Mouse (Mus musculus): ENCODE data around the gene Ddx59.

Gene Ddx59

DNA sequence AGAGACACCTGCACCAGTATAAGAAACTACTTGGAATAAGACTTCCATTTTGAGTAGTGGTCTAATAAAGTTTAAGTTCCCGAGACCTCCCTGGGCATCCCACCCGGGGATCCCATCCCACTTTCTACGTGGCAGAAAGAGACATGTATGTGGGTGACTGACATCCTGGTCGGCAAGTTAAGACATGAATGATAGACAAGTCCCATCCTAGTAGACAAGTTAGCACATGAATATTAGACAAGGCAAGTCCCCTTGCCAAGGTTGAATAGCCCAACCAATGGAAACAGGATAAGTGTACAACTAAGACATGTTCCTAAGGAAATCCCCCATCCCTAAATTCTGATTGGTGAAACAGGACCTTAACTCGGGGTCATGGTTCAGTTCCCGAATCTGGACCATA lies 34.5 kb downstream of the Ddx59 start:
- DNase-seq (ENCODE audit: low spot score): no peak

DNA sequence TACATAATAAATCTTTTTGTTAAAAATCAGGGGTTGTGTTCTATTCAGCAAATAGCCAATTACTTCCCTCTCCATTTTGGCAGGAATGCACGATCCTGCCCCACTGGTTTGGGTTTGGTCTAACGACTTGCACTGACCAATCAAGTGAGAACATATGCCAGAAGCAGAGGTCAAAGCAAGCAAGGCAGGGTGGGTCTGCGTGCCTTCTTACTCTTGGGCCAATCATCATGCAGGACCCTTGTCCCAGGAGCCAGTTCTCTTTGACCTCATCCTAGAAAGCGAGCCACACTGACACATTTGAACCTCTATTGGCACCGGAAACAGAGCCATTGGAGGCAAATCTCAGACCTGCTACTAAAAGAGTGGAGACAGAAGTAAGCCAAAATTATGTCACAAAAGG lies 35.1 kb downstream of the Ddx59 start:
- DNase-seq (ENCODE audit: low spot score): no peak

DNA sequence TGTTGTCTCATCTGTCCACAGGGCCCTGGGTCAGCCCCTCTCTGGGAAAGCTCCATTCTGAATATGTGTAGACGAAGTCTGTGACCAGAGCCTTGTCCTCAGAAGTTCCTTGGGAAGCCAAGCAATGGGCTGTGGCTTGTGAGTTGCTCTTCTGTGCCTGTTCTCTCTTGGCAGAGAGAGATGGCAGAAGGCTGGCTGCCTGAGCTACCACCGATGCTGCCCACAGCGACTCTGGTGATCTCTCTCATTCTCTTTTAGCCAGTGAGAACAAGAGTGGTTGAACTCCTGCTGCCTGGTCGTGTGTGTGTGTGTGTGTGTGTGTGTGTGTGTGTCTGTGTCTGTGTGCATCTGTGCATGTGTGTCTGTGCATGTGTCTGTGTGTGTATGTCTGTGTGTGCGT lies 37.4 kb downstream of the Ddx59 start:
- DNase-seq (ENCODE audit: low spot score): no peak

DNA sequence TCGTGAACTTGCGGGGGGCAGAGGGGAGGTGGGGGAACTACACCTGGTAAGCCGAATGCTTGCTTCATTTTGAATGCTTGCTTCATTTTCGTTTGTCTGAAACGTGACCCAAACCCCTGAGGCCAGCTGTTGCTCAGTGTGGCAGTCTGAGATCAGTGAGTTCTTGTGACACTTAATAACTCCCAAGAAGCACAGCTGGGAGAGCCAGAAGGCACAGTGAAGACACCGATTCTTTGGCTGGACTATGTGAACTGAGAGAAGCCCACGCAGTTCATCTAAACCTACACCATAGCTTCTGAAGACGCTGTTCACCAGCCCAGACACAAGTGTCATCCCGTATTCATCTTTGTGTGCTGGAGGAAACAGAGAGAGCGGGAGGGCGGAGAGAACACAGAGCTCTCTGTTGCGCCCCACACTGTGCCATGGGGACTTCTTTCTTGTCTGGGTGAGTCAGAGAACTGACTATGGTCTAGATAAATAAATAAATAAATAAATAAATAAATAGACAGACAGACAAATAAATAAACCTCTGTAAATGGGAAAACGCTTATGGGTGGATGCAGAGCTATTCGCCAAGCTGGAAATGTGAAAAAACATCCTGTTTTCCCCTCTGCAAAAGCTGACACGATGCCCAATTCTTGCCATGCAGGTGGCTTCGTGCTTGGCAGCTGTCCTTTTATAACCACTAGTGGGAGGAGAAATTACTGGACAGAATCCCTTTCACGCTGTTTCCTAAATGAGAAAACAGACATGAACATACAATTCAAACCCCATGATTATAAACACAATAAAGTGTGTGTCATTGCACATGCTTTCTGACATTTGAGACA lies 40.9 kb downstream of the Ddx59 start:
- no peak for DNase-seq (ENCODE audit: low spot score)

DNA sequence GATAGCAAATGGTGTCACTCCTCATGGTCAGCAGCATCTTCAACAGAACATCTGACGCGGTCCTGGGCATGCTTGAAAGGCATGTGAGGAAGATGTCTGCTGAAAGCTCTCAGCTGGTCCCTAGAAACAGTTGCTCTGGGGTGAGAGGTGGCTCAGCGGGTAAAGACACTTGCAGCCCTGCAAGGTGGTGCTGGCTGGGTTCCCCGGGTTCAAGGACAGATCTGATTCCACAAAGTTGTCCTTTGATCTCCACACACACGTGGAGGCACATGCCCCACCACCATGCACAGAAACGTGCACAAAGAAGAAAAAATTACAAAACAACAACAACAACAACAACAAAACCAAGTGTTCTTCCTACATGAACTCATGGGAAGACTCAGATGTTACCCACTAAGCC lies 41.7 kb downstream of the Ddx59 start:
- DNase-seq (ENCODE audit: low spot score): no peak

DNA sequence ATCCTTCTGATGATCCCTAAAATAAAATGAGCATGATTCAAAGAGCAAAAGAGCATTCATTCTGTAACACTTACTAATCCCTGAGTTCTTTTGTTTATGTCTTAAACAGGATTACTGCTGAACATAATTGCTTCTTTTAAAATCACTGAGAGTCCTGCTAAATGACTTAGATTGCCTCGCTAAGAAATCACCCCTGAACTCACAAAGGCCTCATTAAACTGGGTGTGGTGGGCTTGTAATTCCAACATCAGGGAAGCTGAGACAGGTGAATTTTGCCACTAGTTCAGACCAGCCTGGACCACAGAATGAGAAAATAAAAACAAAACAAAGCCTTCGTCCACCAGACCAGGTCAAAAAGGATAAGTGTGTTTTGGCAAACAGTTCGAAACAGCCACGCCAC lies 42.3 kb downstream of the Ddx59 start:
- DNase-seq (ENCODE audit: low spot score): no peak

DNA sequence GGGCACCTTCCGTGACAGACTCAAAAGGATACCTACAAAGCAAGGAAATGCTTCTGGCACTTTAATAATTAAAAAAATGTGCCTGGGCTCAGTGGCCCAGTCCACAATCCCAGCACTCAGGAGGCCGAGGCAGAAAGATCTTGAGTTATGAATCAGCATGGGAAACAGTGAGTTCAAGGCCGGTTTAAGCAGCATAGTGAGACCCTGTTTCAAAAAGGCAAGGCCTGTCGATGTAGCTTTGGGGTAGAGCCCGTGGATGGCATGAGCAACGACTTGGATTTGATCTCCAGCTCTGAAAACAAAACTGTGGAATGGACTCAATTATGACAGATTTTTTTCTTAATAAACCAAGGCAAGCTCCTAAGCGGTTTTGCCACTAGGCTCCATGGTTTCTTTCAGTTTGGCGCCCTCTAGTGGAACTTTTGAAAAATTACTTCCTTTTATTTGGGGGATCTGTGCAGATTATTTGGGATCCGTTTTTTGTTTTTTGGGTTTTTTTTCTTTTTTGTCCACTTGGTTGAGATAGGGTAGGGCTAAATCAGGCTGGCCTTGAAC lies 43.7 kb downstream of the Ddx59 start:
- DNase-seq (ENCODE audit: low spot score): no peak

DNA sequence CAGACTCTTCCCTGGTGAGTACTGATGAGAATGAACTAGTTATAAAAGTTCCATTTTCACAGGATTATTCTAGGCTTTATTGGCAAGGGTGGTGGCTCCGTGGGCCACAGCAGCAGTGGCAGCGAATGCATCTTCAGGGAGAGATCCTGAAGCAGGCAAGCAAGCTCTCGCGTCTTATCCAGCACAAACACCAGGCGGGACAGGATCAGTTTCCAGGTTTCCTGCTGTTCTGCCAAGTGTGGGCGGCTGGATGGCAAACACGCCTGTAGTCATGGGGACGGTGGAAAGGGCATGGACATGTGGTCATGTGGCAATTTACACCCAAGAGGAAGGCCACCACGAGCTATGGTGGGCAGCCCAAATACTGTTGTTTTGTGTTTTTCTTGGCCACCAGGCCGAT lies 47.4 kb downstream of the Ddx59 start:
- no peak for DNase-seq (ENCODE audit: low spot score)

DNA sequence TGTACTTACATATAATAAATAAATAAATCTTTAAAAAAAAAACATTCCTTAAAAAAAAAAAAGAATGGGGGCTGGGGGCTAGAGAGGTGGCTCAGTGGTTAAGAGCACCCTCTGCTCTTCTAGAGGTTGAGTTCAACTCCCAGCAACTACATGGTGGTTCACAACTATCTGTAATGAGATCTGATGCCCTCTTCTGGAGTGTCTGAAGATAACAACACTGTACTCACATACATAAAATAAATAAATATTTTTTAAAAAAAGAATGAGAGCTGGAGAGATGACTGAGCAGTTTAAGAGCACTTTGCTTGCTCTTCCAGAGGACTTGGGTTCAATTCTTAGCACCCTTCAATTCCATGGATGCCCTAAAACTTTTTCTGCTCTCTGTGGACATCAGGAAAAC lies 50.1 kb downstream of the Ddx59 start:
- DNase-seq (ENCODE audit: low spot score): no peak

DNA sequence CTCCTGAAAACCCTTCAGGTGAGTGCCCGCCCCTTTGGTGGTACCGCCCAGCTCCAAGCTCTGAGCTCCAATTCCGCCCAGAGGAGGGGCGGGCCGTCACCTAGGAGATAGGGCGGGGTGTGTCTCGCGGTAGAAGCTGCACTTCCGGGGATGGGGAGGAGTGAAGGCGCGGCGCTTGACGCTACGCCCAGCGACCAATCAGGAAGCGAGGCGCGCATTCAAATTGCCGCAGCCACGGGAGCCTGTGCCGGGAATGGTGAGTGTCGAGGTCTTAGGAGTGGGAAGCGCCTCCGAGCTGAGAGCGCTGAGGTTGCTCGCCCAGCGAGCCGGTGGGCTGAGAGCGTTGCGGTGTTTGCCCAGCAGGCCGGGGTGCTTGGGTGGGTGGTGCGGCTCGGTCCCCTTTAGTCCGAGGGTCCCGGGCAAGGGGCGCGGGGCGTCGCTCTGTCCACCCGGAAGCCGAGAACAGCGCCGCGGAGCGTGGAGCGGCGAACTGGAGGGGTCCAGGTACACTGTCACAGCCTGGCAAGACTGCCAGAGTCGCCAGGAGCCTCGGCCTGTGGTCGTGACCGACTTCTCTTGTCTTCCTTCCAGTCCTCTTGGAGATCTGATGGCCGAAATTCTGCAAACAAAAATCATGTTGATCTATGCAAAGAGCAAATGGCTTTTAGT lies 51.2 kb downstream of the Ddx59 start, which contains the start of gene Kif14:
Kif14 (plus strand) TSS at position 201 of the 669 bp plus-strand sequence.
- peak; percentile 93 for DNase-seq (ENCODE audit: low spot score)

DNA sequence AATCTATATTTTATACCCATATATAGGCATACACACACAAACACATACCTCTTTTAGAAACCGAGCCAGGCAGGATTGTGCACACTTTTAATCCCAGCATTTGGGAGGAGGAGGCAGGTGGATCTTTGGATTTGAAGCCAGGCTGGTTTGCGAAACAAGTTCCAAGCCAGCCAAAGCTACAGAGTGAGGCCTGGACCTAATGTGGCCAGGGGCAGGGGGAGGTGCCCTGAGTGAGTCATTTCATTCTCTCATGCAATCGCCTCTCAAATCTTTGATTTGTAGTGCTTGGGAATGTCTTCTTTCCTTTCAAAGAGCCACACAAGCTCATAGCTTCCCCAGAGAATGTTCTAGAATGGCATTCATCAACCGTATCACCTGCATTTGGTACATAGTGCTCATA lies 54.3 kb downstream of the Ddx59 start:
- DNase-seq (ENCODE audit: low spot score): no peak

DNA sequence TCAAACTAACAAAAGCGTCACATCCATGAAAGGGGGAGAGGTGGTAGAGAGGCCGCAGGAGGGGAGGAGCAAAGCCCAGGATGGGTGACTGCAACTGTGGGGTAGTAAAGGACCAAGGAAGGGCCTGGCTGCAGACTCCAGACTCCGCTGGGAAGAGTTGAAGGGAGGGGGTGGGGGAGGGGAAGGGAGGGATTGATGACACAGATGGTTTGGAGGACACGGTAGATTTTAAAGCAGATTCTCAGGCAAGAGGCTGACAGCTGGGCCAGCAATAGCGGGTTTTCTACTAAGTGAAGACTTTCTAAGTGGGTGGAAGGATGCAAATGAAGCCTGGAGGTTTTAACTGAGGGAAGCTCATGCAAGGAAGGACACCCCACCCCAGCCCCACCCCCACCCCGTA lies 55.4 kb downstream of the Ddx59 start:
- no peak for DNase-seq (ENCODE audit: low spot score)

Measured in ovary, postnatal 36 days (tissue).